Mouse (Mus musculus): ENCODE measurements at regions not wholly inside any gene's neighbourhood (a gene's known extent, or its start where the extent isn't known, plus 50 kb on each side); places are given as distances from the start of the nearest gene placed in this dataset. TPM values are rescaled to one million over a fixed set of nuclear protein-coding genes. Genes with fewer than 3 reads are reported as not detected.

Small RNA genes lying in the stretch of these regions (microRNA-seq; reads per million reads assigned to microRNA genes)
- gene Gm27684 = not detected

All from stomach, embryonic 16.5 days (tissue).